Mouse (Mus musculus): Measurements from ENCODE around the gene Lrrc4b.

DNA sequence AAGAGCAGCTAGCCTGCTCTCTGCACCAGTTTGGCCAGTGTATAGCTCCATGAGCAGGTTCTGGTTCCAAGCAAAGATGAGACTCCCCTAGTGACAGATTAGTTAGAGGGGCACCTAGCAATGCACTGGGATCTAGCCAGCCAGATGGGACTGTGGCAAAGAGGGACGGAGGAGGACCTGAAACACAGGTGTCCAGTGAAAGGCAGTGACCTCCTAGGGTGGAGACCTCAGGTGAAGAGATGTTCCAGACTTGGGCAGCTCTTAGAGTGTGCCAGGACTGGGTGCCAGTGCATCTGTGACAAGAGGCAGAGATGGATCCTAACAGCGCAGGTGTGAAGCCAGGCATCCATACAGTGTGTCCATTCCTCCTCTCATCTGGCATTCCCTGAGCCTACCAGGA lies 10.9 kb downstream of the Lrrc4b start:
- TF ChIP-seq CTCF (IDR thresholded peaks at IDR 0.05; ENCODE audit: extremely low read depth, insufficient read depth, insufficient read length, insufficient replicate concordance) (no peak), POLR2A (IDR thresholded peaks at IDR 0.05; ENCODE audit: low read depth, low read length) (no peak)

All from spleen, adult 2 months (tissue).